Mouse (Mus musculus) frontal cortex, adult 2 months (tissue): ENCODE results near the gene Tmcc2. TPM values are rescaled to one million over a fixed set of nuclear protein-coding genes. Genes with fewer than 3 reads are reported as not detected.
A peak's percentile ranks its signal among the peaks of the same experiment; 100 is the strongest.

Source experiments
- DNase-seq, 2 experiments: peaks; one replicate each; pipeline ENCODE4 v3.0.0; 2022; ENCODE audit warnings: low spot score in 1 of 2; ENCODE audit errors: extremely low spot score in 1 of 2
- polyA plus RNA-seq: library from polyadenylated mRNA; depleted of rRNA; stranded (reverse); fragments of >200 nt; gene quantifications from 2 replicates; pipeline ENCODE4 v1.2.3, GENCODE M21; 2012; rRNA removed

The Tmcc2 gene
- polyA plus RNA-seq, 1 experiment, result 131 TPM

DNA sequence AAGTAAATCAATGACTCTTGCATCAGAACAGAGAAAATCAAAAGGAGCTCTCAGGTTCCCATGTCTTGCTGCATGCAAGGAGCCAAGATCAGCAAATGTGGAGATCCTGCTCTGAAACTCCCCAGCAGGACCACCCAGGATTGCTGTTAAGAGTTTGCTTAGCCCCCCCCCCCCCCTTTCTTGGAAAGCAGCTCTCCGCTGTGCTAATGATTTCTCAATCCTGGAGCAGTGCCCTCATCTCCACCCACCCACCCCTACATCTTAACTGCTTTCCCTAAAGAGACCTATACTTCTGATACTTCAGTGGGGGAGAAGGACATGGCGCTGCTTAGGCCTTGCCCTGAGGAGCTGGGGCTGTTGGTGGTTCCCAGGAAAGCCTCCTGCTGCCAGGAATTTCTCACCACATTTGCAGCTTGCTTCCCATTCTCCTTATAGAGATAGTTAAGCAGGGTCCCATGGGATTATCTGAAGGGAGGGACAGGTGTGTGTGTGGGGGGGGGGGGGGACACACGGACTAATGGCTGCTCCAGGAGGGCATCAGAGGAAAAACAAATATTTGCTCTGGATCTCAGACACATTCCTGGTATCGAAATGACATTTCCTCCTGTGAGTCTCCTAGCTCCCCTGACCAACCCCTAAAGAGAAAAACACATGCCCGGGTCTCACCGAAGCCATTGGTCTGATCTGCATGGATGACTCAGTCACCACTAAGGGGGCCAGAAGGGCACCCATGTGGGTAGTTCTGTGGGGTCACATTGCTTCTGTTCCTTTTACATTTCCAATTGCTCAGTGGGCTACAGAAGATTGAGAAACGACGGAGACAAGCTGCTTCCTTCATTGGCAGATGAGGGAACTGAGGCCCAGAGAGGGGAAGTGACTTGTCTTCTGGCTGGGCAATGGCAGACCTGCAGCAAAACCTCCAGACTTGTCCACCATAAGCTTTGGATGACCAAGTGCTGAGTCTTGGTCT, 72.9 kb downstream of the Tmcc2 start:
- DNase-seq, result no peak

DNA sequence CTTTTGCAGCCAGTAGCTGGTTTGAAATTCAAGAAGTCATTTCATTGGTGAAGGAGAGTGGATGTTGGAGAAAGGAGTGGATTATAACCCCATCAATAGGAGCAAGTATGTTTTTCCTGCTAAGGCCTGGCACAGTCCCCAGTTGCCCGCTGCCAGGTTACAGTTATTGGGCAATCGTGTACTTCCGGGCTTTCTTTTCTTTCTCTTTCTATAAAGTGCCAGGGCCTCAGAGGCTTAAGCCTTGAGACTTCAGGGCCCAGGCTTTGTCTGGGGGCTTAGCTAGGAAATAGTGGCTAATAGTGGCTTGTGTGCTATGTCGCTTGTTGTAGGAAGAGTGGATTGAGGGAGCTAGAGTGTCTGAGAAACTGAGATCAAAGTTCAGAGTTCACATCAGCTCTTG, 73.7 kb downstream of the Tmcc2 start:
- DNase-seq, result no peak

DNA sequence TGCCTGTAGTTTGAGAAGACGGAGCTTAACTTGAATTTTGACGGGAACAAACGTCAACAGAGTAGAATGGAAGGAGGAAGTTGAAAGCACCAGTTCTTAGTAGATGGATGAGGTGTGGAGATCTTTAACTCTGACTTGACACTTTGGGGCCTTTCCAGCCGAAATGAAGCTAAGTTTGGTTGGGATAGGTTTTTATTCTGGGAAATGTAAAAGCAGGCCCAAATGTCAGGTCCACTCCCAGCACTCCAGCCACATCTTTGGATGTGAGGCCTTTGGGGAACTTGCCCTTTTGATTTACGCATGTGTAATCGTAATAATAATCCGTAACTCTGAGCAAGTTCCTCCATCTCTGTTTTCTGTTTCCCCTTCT, 74.5 kb downstream of the Tmcc2 start:
- DNase-seq, result no peak

DNA sequence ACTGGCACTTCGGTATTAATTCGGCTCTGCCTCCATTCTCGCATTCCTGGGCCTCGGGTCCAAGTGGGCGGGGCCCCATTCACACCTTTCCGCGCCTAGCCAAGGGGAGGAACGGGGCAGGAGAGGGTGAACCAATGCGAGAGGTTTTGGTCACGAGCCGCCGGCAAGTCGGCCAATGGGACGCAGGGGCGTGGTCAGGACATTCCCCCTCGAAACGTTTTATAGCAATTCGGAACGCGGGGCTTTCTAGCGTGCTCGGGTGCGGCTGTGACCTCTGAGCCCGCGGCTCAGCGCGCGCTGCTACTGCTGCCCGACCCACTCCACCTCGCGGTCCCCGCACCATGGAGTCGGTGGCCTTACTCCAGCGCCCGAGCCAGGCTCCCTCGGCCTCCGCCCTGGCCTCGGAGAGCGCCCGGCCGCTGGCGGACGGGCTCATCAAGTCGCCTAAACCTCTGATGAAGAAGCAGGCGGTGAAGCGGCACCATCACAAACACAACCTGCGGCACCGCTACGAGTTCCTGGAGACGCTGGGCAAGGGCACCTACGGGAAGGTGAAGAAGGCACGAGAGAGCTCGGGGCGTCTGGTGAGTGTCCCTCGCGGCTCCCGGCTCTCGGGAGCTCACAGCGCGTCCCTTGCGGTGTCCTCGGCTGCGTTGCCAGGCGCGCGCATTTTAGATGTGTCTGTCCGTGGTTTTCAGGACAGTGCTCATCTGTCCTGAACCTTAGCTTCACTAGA, 75.0 kb downstream of the Tmcc2 start, which contains the start of gene Nuak2:
Gene Nuak2 (plus strand): TSS at position 238 of the 736 bp plus-strand sequence.
- peak; percentile 51 to 80 for DNase-seq

DNA sequence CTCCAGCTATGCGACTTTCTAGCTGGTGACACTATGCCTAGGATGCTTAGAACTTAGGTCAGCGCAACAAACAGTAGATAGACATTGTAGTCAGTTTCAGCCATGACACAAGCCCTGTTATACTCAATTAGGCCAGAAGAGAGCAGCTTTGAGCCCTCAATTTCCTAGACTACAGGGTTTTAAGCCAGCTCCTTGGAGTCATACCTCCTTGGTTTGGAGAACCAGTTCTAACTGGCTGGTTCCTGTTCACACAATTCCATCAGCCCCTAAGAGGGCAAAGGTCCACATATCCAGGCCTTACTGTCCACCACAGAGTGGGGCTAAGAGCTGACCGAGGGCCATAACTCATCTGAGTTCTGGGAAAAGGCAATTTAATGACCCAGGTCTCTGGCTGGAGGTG, 78.4 kb downstream of the Tmcc2 start:
- peak; percentile 33 to 82 for DNase-seq

DNA sequence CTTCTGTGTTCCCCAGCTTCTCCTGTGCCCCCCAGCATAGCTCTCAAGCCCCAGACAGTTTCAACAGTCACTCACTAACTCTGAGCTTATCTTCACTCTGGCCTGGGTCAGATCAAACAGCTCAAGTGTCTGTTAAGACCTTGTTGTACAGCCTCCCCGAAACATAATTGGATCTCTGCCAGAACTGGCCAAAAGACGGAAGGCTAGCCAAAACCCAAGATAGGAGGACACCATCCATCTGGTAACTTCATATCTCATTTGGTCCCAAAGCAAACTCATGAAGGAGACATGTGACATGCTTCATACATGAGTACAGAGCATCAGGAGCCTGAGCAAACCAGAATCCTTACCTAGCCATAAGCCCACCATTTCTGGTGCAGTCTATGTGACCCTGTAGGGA, 79.0 kb downstream of the Tmcc2 start:
- no peak for DNase-seq

DNA sequence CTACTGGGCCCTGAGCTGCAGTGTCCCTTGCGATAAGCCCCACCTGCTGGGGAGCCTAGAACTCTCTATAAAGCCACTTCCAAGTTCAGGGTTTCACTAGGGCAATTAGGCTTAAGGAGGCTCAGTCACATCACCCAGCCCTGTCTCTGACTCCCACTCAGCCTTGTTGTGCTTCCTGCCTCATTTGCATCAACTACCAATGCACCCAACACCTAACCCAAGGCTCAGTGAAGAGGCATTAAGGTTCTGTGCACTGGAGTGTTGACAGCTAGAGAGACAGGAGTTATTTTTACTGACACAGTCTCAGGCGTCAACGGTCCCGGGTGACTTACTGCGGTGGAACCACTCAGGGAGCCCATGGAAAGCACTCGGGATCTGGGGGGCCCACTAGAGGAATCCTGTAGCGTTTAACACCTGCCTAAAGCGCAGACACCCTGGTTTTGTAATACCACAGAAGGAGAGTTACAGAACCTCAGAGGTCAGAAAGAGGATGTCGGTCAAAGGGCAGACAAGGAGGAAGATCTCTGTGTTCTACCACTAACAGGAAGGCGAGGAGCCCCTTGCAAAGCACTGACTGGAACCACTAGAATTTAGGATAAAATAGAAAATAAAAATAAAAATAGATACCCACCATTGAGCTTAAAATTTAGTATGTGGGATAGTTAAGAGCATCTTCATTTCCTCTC, 79.8 kb downstream of the Tmcc2 start:
- DNase-seq, result no peak

DNA sequence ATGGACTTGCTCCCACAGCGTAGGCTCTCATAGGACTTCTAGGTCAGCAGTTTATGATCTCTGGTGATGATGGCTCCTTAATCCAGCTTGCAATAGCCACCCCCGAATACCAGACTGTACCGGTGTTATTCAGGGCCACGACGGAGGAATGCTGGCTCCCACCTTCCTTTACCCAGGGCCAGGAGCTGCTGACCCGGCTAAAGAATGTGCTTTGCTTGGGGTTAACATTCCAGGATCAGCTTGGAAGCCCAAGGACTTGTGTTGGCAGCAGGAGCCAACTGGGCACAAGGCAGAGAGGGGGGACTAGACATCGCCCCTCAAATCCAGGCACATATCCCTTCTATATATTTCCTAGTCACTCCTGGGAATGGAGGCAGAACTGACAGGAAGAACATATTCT, 80.3 kb downstream of the Tmcc2 start:
- no peak for DNase-seq

DNA sequence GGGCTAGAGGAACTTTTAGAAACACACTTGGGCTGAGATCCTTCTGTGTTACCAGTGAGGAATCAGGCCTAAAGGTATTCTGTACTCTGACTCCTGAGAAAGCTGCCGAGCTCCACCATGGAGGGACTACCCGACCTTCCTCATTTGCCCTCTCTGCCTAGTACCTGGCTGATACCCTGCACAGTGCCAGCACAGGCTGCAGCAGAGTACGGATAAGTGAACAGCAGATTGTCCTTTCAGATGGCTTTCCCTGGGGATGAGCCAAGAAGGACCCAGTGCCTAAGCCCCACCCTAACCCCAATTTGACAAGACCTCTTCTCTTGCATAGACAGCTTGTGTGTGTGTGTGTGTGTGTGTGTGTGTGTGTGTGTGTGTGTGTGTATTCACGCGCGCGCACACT, 82.4 kb downstream of the Tmcc2 start:
- no peak for DNase-seq

DNA sequence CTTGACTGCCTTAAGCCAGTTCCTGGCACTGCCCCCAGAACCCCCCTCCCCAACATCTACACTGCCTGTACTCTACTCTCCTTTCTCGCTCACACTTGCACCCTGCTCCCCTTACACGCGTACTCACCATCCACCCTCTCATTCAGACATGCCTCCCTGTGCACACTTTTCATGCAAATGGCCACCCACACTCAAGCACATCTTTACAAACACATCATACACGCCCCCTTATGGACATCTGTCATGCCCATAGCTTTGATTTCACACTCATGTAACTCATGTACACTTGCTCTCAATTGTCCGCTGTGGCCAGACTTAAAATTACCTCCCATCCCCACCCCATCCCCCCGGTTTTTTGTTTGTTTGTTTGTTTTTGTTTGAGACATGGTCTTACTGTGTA, 83.1 kb downstream of the Tmcc2 start:
- peak in 1 of 2 experiments; percentile 44 for DNase-seq

DNA sequence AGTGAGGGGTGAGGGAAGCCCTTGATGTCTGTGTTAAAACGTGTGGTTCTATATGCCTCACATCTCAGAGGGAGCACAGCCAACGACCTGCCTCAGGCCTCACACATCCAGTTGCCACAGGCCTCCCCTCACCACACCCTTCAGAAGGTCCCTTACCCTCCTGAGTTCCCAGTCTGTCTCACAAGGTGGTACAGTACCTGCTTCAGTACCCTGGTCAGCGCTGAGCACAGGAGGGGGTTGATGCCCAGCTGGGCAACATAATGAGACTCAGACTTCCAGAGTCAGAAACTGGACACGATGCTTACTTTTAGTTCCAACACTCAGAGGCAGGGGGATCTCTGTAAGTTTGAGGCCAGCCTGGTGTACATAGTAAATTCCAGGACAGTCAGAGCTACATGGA, 84.3 kb downstream of the Tmcc2 start:
- no peak for DNase-seq

Other genes starting within 250 kb of the Tmcc2 start
- 9.6 and 10.7 TPM in 2 replicates for gene Lemd1, start 199.8 kb downstream of the Tmcc2 start, polyA plus RNA-seq
- 6.4 and 6.8 TPM in 2 replicates for gene AC124108.1, start 199.8 kb downstream of the Tmcc2 start, polyA plus RNA-seq
- not detected in 2 replicates for gene Gm10188, start 161.5 kb downstream of the Tmcc2 start, polyA plus RNA-seq
- 8.8 and 10.1 TPM in 2 replicates for gene Klhdc8a, start 92.7 kb downstream of the Tmcc2 start, polyA plus RNA-seq
- 0.84 and 1.0 TPM in 2 replicates for gene Nuak2, start 75.2 kb downstream of the Tmcc2 start, polyA plus RNA-seq
- gene Dstyk, start 26.3 kb upstream of the Tmcc2 start, polyA plus RNA-seq, result 22.1 and 26.6 TPM in 2 replicates
- gene Rbbp5, start 86.1 kb upstream of the Tmcc2 start, polyA plus RNA-seq, result 49.1 and 51.0 TPM in 2 replicates
- gene Tmem81, start 114.9 kb upstream of the Tmcc2 start, polyA plus RNA-seq, result 5.1 and 6.4 TPM in 2 replicates
- gene Cntn2, start 152.0 kb upstream of the Tmcc2 start, polyA plus RNA-seq, result 35.6 and 39.8 TPM in 2 replicates